Mouse (Mus musculus) brain, embryonic 14.5 days (tissue): Measurements from ENCODE around the gene Iqcf1.

Experiments used
- CTCF ChIP-seq: fragments of 200-500 bp; IDR thresholded peaks from 2 replicates; pipeline ENCODE4 v1.5.1; 2012; ENCODE audit warnings: inconsistent platforms, mild to moderate bottlenecking, moderate library complexity, borderline replicate concordance; ENCODE audit not compliant: insufficient read depth, insufficient read length; ENCODE audit errors: extremely low read depth
- POLR2A ChIP-seq: fragments of 200-500 bp; IDR thresholded peaks from 2 replicates; pipeline ENCODE4 v1.6.1; 2012; ENCODE audit warnings: mild to moderate bottlenecking, inconsistent platforms, borderline replicate concordance; ENCODE audit not compliant: poor library complexity, insufficient read depth, insufficient read length, severe bottlenecking; ENCODE audit errors: extremely low read depth

GRCm38 (mm10) chr9:106454071-106454761 is 45.6 kb upstream of the Iqcf1 start:
- TF ChIP-seq CTCF (no peak), POLR2A (no peak)
